Mouse (Mus musculus): ENCODE results near the gene Fam136a.
A peak's percentile ranks its signal among the peaks of the same experiment; 100 is the strongest.

Gene Fam136a

DNA sequence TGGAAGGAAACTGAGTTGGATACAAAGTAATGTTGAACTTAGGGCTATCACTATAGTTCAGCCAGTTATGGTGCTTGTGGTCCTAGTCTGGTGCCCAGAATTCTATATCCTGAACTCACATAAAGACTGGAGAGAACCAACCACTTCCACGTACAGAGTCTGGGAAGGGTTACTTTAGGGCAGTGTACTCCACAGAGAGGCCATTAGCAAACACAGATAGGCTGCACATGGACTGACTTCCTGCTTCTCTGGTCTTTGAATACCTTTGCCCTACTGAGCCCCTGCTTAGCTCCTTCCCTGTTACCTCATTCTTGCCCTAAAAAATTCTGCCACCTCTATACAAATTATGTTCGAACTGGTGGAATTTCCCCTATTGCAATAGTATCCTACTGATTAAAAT, 34.5 kb downstream of the Fam136a start:
- no peak for DNase-seq

DNA sequence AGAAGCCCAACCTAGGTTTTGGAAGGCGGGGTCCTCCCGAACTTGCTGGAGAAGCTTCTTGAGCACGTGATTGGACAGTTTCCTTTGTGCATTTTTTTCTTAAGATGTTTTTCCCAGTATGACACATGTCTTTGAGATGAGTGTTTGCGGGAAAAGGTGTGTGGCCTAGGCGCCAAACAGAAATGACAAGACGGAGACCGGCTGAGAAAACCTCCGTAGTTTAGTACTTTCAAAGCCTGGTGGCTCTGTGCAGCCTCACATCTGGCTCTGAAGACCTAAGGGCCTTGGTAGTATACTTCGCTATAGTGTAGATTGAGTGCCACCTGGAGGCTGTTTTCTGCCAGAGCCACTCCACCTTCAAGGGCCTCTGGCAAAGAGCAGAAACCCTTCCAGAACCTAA, 35.5 kb downstream of the Fam136a start:
- DNase-seq = peak; percentile 65

DNA sequence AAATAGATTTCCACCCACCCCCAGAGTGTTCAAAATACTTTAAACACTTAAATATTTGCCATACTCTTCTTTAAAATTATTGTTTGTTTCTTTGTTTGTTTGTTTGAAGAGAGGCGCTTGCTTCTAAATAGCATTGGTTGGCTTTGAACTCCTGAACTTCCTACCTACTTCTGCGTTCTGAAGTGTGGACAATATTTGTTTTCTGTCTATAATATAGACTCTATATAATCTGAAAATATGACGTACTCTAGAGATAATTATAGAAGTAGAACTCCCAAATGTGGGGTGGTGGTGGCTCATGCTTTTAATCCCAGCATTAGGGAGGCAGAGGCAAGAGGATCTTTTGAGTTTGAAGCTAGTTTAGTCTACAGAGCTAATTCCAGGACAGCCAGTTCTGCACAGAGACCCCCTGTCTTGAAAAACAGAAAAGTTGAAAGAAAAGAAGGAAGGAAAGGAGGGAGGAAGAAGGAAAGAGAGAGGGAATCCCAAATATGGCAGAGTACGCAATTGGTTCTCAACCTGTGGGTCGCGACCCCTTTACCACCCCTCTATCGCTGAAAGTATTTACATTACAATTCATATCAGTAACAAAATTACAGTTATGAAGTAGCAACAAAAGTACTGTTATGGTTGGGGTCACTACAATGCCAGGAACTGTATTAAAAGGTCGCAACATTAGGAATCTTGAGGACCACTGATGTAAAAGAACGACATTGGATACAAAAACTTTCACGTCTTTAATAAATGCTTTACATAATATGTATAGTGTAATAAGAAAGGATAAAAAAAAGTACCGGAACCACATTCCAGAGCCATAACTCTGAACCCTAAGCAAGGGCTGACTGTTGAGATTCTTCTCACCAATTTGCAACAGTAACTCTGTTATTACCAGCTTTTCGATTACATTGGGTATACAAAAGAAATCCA, 37.5 kb downstream of the Fam136a start:
- no peak for DNase-seq

DNA sequence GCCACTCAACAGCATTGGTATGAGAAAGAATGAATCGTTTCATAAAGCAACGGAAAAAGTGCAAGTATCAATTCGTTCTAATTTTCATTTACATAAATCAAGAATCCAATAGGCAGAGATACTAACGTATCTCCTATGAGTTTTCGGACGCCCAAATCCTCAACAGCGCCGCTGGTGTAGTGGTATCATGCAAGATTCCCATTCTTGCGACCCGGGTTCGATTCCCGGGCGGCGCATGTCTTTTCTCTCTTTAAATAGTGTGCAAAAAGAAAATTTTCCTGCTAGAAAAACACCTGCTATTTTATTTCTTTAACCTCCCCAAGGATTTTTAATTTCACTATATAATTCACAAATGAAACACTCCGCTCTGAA, 38.3 kb downstream of the Fam136a start:
- peak; percentile 88 for DNase-seq

DNA sequence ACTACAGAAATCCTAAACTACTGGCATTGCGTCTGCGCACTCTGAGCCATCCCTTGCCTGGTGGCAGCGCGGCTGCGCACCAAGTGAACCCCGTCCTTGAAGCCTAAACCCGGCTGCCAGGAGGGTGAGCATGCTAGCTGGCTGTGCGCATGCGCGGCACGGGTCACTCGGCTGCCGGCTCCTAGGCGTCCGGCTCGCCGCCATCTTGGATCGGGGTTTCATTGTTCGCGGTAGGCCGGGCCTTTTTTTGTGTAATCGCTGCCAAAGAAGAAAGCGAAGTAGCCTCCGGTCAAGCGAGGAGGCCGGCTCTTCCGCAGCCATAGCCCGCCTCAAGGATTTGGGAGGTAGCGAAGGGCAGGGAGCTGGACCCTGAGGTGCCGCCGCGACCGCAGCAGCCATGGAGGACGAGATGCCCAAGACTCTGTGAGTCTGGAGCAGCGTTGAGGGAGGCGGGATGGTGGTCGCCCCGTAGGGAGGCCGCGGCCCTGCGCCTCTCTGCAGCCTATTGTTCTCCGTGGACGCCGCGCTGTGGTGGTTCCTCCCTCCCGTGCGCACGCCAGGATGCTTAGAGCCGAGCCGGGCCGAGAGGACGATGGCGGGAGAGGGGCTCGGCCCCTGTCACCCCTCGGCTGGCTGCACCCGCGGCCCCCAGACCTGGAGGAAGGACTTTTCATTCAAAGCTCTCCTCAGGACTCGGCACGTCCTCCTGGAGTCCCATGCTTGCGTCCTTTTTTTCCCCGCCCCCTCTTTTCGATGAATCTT, 38.8 kb downstream of the Fam136a start, which contains the start of gene Tia1:
Tia1 (plus strand) TSS at position 120 of the 762 bp plus-strand sequence.
- DNase-seq = peak; percentile 98

DNA sequence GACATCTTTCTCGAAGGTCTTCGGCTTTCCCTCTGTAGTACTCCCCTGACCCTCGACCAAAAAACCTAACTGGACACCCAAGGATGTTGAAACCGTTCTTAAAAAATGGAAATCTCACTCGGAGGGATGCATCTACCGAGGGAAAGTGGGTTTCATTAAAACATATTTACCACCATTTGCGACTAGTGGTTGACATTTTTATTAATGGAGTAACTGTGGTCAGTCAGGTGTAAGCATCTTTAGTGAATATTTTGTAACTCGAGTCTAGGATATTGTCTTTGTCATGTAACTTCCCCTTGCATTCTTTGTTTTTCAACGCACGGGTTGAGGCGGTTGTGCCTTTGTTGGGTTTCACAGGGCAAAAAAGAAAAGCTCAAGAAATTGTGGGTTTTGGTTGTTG, 39.5 kb downstream of the Fam136a start:
- no peak for DNase-seq

DNA sequence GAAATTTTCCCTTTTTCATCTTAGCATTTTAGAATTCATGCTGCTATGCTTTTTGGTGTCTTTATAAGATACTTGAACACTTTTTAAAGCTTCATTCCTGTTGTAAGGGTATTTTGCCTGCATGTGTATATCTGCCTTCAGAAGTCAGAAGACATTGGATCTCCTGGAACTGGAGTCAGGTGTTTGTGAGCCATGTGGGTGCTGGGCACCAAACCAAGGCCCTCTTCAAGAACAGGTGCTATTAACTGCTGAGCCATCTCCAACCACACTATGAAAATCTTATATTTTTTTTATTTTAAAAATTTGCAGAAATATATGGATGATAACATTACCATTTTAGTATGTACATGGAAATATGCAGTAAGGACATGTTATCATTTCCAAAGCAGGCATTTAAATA, 40.9 kb downstream of the Fam136a start:
- no peak for DNase-seq

DNA sequence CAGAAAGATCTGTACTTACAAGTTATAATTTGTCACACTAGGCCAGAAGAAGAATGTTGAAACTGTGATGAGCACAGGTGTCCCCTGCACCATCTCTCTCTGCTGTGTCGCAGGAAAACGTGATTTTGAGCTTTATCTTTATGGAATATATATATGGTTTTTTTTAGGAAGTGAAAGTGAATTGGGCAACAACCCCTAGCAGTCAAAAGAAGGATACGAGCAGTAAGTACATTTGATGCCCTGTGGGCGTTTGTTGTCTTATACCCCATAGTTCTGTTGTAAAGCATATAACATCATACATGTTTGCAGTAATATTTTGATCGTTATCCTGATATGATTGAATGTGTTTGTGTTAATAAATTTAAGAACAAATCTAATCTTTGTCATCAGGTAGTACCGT, 53.3 kb downstream of the Fam136a start:
- DNase-seq = no peak

DNA sequence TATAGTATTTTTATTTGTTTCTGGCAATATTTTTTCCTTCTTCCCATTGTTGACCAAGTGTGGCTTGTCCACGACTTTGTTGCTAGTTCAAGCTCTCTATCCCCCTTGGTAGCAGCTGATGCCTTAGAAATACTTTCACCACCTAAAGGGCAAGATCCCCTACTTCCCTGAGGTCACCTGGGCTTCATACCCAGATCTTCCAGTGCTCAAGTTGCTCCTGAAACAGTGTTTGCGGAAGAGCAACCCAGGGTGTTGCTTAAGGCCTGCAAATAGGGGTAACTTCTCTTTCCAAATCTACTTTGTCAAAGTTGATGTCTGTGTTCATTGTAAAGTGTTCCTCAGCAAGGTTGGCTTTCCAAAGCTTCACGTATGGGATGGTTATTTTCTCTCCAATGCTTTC, 53.8 kb downstream of the Fam136a start:
- no peak for DNase-seq
